Mouse (Mus musculus): Measurements from ENCODE around the gene Syt8.

DNA sequence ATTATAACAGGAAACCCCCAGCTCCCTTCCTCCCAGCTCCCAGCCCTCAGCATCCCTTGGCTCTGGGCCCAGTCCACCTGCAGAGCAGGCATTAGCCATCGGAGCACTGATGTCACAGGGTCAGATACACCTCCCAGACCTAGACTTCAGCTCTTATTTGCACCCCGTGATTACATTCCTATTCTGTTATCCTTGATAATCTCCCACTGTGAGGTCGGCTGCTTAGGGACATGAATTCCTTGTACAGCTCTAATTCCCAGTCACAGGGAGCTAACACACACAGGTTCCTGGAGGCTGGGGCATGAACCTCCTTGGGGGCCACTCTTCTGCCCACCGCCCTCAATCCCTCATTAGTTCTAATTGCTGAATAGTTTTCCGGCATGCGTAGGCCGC, 33.9 kb upstream of the Syt8 start:
- TF ChIP-seq EP300 (IDR thresholded peaks at IDR 0.05; ENCODE audit: insufficient read depth, low read depth, low read length) (no peak), POLR2A (IDR thresholded peaks at IDR 0.05; ENCODE audit: insufficient read depth, low read length) (no peak), CTCF (IDR thresholded peaks at IDR 0.05; ENCODE audit: low read depth, low read length) (no peak)

Measured in ES-Bruce4 (cell line).